In the genomic region with DNA sequence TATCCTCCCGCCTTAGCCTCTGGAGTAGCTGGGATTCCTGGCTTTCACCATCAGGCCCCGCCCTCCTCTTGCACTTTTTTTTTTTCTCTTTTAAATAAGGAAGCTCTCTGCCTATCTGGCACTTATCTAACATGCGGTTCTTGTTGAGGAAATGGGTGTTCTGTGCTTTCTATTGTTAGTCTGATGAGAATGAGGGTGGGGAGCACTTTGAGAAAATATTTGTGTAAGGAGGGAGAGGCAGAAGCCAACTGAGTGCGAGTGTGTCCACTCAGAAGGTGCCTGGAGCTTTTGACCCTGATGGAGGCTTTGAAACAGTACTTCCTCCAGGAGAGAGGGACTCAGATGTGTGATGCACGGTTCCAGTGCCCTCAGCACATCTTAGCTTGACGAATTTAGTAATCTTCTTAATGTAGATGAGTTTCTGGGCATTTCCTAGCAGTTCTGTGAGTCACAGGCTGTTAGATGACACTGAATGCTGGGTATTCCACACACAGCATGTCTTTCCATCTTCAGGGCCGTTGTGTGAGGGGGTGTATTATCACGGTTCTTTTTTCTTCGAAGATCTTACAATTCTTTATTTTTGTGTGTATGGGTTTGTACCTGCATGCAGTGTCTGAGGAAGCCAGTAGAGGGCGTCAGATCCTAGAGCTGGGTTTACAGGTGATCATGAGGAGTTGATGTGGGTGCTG, we compare ENCODE assay signal across 12 mouse cellular contexts. TPM values are rescaled to one million over a fixed set of nuclear protein-coding genes. Genes with fewer than 3 reads are reported as not detected.
A peak's percentile ranks its signal among the peaks of the same experiment; 100 is the strongest.
DNase-seq lines count a peak whose midpoint lies in the region; ATAC-seq and TF ChIP-seq lines count a peak whose summit lies in the region.
"Had no signal": no experiment of that assay in that cellular context is flagged by ENCODE, and none has a peak within 500 bp of the region (broad histone marks: within the 10 kb centered on the region; RNA-seq: fewer than 3 reads in every experiment).

No protein-coding gene starts in this region.

- no peak overlapping the region for H3K27ac ChIP-seq in kidney, adult 2 months (ENCODE audit: insufficient read depth, low read depth, low read length)
- peak overlapping the region; percentile 49 for H3K27ac ChIP-seq in heart, embryonic 12.5 days (ENCODE audit: poor library complexity, severe bottlenecking)
- peak overlapping the region; percentile 19; the same call in 1 of the 2 replicates for H3K27ac ChIP-seq in macrophage
- H3K27ac ChIP-seq: neural tube, embryonic 12.5 days had no signal

- H3K36me3 ChIP-seq in kidney, adult 2 months (ENCODE audit: control insufficient read depth, insufficient read depth, low read length), result no peaks in the 10 kb centered on the region
- no peaks in the 10 kb centered on the region for H3K36me3 ChIP-seq in heart, embryonic 12.5 days
- no peaks in the 10 kb centered on the region for H3K36me3 ChIP-seq in macrophage (ENCODE audit: inconsistent target)
- H3K36me3 ChIP-seq: neural tube, embryonic 12.5 days had no signal

- no peak overlapping the region for H3K4me2 ChIP-seq in heart, embryonic 12.5 days
- H3K4me2 ChIP-seq: neural tube, embryonic 12.5 days had no signal

- TF ChIP-seq POLR2A in kidney, adult 2 months (IDR thresholded peaks at IDR 0.05; ENCODE audit: low read depth, low read length), result no peak

- peak; percentile 52 for DNase-seq in kidney, adult 2 months
- DNase-seq in kidney, postnatal 25 days, result no peak
- DNase-seq in ES-CJ7 (ENCODE audit: low read depth, low spot score), result peak; percentile 89
- DNase-seq in cerebellum, adult 11-12 months, result no peak
- DNase-seq in left cerebral cortex, adult 11 months (ENCODE audit: low spot score), result no peak
- no peak for DNase-seq in spleen, postnatal 4 days (ENCODE audit: low spot score in 2 of 2)
- DNase-seq: embryo, embryonic 11 days; left cerebral cortex, postnatal 4 days had no signal

- 76% methylated on average over 10 of the region's 10 CpGs for WGBS in kidney, adult 2 months
- 55% methylated on average over 10 of the region's 10 CpGs for WGBS in heart, embryonic 12.5 days
- 34% methylated on average over 10 of the region's 10 CpGs for WGBS in macrophage (ENCODE audit: missing documents)

- no peaks in the 10 kb centered on the region for H3K79me2 ChIP-seq in macrophage (ENCODE audit: inconsistent target)

- peaks cover 6% of the 10 kb centered on the region; the same call in 1 of the 2 replicates for H3K4me1 ChIP-seq in kidney, adult 2 months (ENCODE audit: control insufficient read depth, insufficient read depth, low read length)
- H3K4me1 ChIP-seq in heart, embryonic 12.5 days (replicated peaks), result peaks cover 16% of the 10 kb centered on the region

- H3K4me3 ChIP-seq in kidney, adult 2 months (ENCODE audit: insufficient read depth, low read depth, low read length), result no peak overlapping the region
- H3K4me3 ChIP-seq in heart, embryonic 12.5 days, result no peak overlapping the region
- no peak overlapping the region for H3K4me3 ChIP-seq in macrophage (ENCODE audit: inconsistent target)
- H3K4me3 ChIP-seq: neural tube, embryonic 12.5 days had no signal

- no peaks in the 10 kb centered on the region for H3K9me3 ChIP-seq in heart, embryonic 12.5 days (replicated peaks)
- H3K9me3 ChIP-seq: neural tube, embryonic 12.5 days had no signal

- no peak overlapping the region for H3K9ac ChIP-seq in heart, embryonic 12.5 days
- H3K9ac ChIP-seq: neural tube, embryonic 12.5 days had no signal

- H3K27me3 ChIP-seq in kidney, adult 2 months (replicated peaks; ENCODE audit: control insufficient read depth, insufficient read depth, low read length), result no peaks in the 10 kb centered on the region
- no peaks in the 10 kb centered on the region for H3K27me3 ChIP-seq in heart, embryonic 12.5 days (replicated peaks)
- H3K27me3 ChIP-seq: neural tube, embryonic 12.5 days had no signal

- ATAC-seq in heart, embryonic 12.5 days (ENCODE audit: insufficient number of reproducible peaks, low FRiP score), result peak; percentile 66

- no peak for TF ChIP-seq CTCF in kidney, adult 2 months (conservative IDR thresholded peaks at IDR 0.05; ENCODE audit: insufficient read depth, insufficient read length, low read depth, low read length)

RNA-seq across cellular contexts. Expression of a gene that starts 26.5 kb away (rescaled TPM):
- polyA plus RNA-seq in kidney, adult 2 months (2012; rRNA removed), result 8.0 and 9.4 TPM in 2 replicates
- 3.8 and 4.0 TPM in 2 replicates for polyA plus RNA-seq in heart, embryonic 12.5 days (2016; fragmentation: Nextera tagmentation; extraction: Ambion mirVana)
- total RNA-seq in macrophage (2018; cell fraction: chromatin; rRNA removed), result 1 to 10 TPM in 15 of 26 experiments, under 1 TPM in 6, not detected in 5; 0.21 to 5.0 (median 2.1) TPM
- total RNA-seq in macrophage (2018; cell fraction: cytosol; rRNA removed), result 1 to 10 TPM; 1.8 to 6.6 (median 3.3) TPM
- 1 to 10 TPM in 25 of 26 experiments, under 1 TPM in 1; 0.75 to 7.3 (median 2.1) TPM for total RNA-seq in macrophage (2018; cell fraction: nucleus; rRNA removed)
- 2.4 to 3.5 TPM (median 3.3 TPM) in 3 replicates for polyA plus RNA-seq in macrophage (2018)

RNA-seq across cellular contexts. Expression of a gene that starts 30.5 kb away (rescaled TPM):
- 0.07 and 0.19 TPM in 2 replicates for polyA plus RNA-seq in kidney, adult 2 months (2012; rRNA removed)
- polyA plus RNA-seq in heart, embryonic 12.5 days (2016; fragmentation: Nextera tagmentation; extraction: Ambion mirVana), result not detected in 2 replicates
- total RNA-seq in macrophage (2018; cell fraction: chromatin; rRNA removed), result under 1 TPM in 1 of 26 experiments, not detected in 25; 0.76 TPM
- total RNA-seq in macrophage (2018; cell fraction: cytosol; rRNA removed), result not detected
- total RNA-seq in macrophage (2018; cell fraction: nucleus; rRNA removed), result under 1 TPM in 3 of 26 experiments, not detected in 23; 0.39 to 0.60 (median 0.60) TPM
- not detected in 3 replicates for polyA plus RNA-seq in macrophage (2018)
- total RNA-seq: heart, postnatal 10 days had no signal
- polyA plus RNA-seq: neural tube, embryonic 12.5 days had no signal

RNA-seq across cellular contexts. Expression of a gene that starts 30.9 kb away (rescaled TPM):
- 10.7 and 10.9 TPM in 2 replicates for polyA plus RNA-seq in kidney, adult 2 months (2012; rRNA removed)
- polyA plus RNA-seq in heart, embryonic 12.5 days (2016; fragmentation: Nextera tagmentation; extraction: Ambion mirVana), result 7.9 and 9.5 TPM in 2 replicates
- total RNA-seq in macrophage (2018; cell fraction: chromatin; rRNA removed), result 10 to 100 TPM in 17 of 26 experiments, 1 to 10 TPM in 9; 1.9 to 34.9 (median 14.9) TPM
- total RNA-seq in macrophage (2018; cell fraction: cytosol; rRNA removed), result 10 to 100 TPM in 19 of 26 experiments, 1 to 10 TPM in 7; 7.2 to 14.5 (median 11.1) TPM
- total RNA-seq in macrophage (2018; cell fraction: nucleus; rRNA removed), result 10 to 100 TPM in 20 of 26 experiments, 1 to 10 TPM in 6; 3.8 to 39.0 (median 14.2) TPM
- polyA plus RNA-seq in macrophage (2018), result 7.1 to 9.0 TPM (median 7.5 TPM) in 3 replicates

RNA-seq across cellular contexts. Expression of a gene that starts 31.2 kb away (rescaled TPM):
- polyA plus RNA-seq in kidney, adult 2 months (2012; rRNA removed), result not detected in 2 replicates
- not detected in 2 replicates for polyA plus RNA-seq in heart, embryonic 12.5 days (2016; fragmentation: Nextera tagmentation; extraction: Ambion mirVana)
- total RNA-seq in macrophage (2018; cell fraction: chromatin; rRNA removed), result not detected
- not detected for total RNA-seq in macrophage (2018; cell fraction: cytosol; rRNA removed)
- not detected for total RNA-seq in macrophage (2018; cell fraction: nucleus; rRNA removed)
- polyA plus RNA-seq in macrophage (2018), result not detected in 3 replicates
- total RNA-seq: heart, postnatal 10 days; left cerebral cortex, postnatal 4 days had no signal
- polyA plus RNA-seq: neural tube, embryonic 12.5 days had no signal

RNA-seq across cellular contexts. Expression of a gene that starts 42.1 kb away (rescaled TPM):
- polyA plus RNA-seq in kidney, adult 2 months (2012; rRNA removed), result 17.7 and 24.5 TPM in 2 replicates
- 91.4 and 95.0 TPM in 2 replicates for polyA plus RNA-seq in heart, embryonic 12.5 days (2016; fragmentation: Nextera tagmentation; extraction: Ambion mirVana)
- 10 to 100 TPM in 15 of 26 experiments, 1 to 10 TPM in 11; 3.7 to 25.0 (median 12.4) TPM for total RNA-seq in macrophage (2018; cell fraction: chromatin; rRNA removed)
- 10 to 100 TPM; 37.3 to 66.4 (median 51.2) TPM for total RNA-seq in macrophage (2018; cell fraction: cytosol; rRNA removed)
- total RNA-seq in macrophage (2018; cell fraction: nucleus; rRNA removed), result 10 to 100 TPM in 24 of 26 experiments, 1 to 10 TPM in 2; 7.2 to 50.7 (median 26.9) TPM
- 42.8 to 69.1 TPM (median 47.1 TPM) in 3 replicates for polyA plus RNA-seq in macrophage (2018)

Comparison
In these comparisons a context has a peak if more than half of its experiments do, and no peak if none do; other contexts are left out.
1. DNase-seq: peak in kidney, adult 2 months (single experiment) and ES-CJ7 (single experiment); none in kidney, postnatal 25 days (0 of 2), cerebellum, adult 11-12 months (single experiment), left cerebral cortex, adult 11 months (single experiment) and spleen, postnatal 4 days (0 of 2).